Mouse (Mus musculus): Measurements from ENCODE around the gene Ephb6.

Gene Ephb6

DNA sequence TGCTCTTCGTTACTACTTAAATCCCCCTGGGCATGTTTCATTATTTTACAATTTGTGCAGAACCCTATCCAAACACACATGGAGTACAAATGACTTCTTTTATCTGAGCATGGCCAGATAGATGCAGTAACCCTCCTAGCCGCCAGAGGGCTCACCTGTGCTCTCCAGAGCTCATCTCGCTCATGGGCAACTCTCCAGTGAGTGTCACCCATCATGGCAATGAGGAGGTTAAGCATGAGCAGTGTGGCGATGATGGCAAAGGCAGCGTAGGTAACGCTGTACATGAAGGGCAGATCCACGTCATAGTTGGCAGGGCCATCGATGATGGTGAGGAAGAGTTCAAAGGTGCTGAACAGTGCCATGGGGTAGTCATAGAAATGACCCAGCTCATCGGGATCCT lies 17.4 kb downstream of the Ephb6 start:
- no peak for DNase-seq (ENCODE audit: low read depth, low spot score)

DNA sequence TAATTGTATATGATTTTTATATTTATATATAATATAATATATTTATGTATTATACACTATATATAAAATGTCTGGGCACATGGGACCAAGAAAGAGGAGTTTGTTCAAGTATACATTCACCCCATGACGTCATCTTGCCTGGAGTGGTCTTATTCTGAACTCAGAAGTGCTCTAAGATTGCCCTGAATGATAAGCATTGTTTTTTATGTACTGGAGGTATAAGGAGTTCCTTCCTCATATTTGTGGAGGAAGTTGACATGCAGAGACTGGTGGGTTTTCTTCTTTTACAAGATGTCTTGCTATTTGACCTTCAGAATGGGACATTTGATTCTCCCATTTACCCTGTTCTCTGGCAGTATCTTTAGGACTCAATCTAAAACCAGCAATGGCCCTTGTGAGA lies 22.9 kb downstream of the Ephb6 start:
- DNase-seq (ENCODE audit: low read depth, low spot score): no peak

- no peak for DNase-seq (ENCODE audit: low read depth, low spot score)
Observed at GRCm38 (mm10) chr6:41630791-41631190, 25.5 kb downstream of the Ephb6 start.

GRCm38 (mm10) chr6:41631549-41631948 lies 26.3 kb downstream of the Ephb6 start:
- DNase-seq (ENCODE audit: low read depth, low spot score): no peak

DNA sequence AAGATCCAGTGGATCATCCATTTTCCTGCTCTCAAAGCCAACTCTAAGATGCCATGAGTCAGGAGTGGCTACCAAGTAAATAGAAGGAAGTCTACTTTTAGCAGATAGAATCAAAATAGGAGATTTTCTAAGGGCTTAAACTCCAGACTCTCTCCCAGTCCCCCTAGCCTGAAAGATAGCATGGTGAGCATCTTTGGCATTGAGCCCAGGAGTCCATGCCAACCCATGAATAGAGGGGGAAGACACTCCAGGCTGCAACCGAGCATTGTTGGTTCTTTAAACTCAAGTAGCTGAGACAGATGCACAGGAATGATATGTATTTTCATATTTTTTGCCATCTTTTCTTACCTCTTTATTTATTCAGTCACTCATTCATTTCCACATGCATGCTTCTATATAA lies 29.9 kb downstream of the Ephb6 start:
- DNase-seq (ENCODE audit: low read depth, low spot score): no peak

DNA sequence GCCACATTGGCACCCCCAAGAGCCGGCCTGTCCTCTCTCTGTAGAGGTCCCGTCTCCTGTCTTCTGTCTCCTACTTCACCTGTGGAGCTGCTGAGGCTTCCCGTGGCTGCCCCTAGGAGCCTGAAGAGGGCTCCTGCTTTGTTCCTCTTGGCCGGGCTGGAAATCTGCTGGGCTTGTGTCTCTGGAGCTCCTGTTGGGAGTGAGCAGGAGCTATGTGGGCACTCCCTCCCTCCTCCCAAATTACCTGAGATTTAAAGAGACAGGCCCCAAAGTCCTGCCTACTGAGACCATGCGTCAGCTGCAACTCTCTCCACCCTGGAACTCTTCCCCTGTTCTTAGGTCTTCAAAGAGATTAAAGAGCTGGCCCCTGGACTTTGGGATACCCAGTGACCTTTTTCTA lies 30.9 kb downstream of the Ephb6 start, which contains the start of gene Trpv6:
Trpv6 (minus strand) TSS at position 228 of the 400 bp plus-strand sequence.
- DNase-seq (ENCODE audit: low read depth, low spot score): no peak

GRCm38 (mm10) chr6:41637393-41637792 lies 32.1 kb downstream of the Ephb6 start:
- no peak for DNase-seq (ENCODE audit: low read depth, low spot score)

DNA sequence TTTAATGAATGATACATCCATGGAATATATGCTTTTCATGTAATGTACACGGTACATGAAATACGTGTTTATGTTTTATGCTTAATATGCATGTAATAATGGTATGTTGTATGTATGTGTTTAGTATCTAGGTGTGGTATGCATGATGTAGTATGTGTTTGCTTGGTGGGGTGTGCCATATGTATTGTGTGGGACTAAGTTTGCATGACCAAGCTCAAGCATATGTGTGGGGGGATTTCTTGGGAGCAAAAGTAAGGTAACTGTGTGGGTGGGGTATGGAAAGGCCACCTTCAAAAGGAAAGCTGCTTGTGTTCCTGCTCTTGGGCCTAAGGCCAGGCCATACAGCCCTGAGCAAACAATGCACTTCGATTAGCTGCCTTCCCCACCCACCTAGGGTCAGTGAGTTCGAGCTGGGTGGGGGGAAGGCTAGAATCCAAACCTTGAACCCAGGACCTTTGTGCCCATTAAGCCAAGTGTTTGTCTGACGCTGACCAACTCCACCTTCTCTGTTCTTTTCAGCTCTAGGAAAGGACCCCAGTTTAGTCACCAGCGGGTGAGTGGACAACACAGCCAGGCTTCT lies 32.7 kb downstream of the Ephb6 start:
- DNase-seq (ENCODE audit: low read depth, low spot score): no peak

DNA sequence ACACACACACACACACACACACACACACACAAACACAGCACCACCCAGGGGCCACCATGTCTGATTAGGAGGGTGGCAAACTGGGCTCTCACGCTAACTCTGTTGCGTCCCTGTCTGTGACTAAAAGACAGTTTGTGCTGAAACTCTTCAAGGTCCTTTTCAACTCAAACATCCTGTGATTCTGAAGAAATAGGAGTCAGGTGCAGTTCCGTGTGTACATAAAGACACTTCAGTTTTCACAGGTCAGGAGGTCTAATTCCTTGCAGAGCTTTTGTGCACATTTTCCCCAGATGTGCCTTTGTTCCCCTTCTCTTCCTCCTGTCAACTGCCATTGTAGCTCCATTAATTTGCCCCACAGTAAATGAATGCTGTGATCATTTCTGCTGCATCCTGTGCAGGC lies 35.2 kb downstream of the Ephb6 start:
- no peak for DNase-seq (ENCODE audit: low read depth, low spot score)

GRCm38 (mm10) chr6:41641173-41641866 lies 36.0 kb downstream of the Ephb6 start:
- DNase-seq (ENCODE audit: low read depth, low spot score): no peak

DNA sequence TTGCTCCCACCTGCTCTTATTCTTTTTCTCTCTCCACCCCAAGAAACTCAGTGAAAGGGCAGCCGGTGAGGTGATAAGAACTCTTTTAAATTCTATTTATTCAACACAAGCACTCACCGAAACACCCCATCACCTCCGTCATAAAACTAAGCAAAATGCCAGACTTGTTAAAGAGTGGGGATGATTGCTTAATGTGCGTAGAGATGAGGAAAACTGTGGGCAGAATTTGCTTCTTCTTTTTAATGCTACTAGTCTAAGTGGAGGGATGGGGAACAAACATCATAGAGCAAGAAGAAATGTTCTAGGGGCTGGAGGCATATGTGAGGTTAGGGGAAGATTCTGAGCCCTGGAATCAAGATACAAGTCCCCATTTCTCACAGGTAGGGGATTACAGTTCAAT lies 37.5 kb downstream of the Ephb6 start:
- DNase-seq (ENCODE audit: low read depth, low spot score): no peak

DNA sequence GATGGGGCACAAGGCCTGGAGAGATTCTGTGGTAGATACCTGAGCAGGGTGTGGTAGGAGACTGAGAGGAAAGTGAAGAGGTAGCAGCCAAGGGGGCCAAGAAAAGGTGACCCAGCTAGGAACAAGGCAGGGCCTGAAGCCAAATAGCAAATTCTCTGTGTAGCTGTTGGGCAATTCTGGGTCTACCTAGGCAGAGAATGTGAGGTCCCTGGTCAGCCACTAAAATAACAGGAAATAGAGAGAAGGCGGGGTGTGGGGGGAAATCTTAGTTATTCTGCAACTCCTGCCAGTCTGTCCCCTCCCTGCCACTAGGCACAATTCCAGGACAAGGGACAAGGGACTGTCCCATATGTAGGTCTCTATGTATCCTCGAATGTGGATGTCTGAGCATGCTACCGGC lies 37.9 kb downstream of the Ephb6 start:
- DNase-seq (ENCODE audit: low read depth, low spot score): no peak

DNA sequence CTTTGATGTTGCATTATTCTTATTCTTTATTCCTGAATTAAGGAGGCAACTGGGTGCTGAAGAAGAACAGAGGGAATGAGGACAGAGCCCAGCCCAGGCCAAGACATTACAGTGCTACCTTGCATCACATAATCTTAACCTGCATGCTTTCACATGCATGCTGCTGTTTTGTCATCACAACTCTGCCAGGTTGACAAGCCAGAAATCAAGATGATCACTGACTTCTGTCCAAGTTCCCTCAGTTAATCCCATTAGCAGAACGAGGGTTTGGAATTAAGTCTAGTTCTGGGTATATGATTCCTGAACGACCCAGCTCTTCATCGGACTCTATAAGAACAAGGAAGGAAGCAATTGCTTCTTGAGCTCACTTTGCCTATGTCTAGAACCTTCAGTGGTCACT lies 40.9 kb downstream of the Ephb6 start:
- no peak for DNase-seq (ENCODE audit: low read depth, low spot score)

DNA sequence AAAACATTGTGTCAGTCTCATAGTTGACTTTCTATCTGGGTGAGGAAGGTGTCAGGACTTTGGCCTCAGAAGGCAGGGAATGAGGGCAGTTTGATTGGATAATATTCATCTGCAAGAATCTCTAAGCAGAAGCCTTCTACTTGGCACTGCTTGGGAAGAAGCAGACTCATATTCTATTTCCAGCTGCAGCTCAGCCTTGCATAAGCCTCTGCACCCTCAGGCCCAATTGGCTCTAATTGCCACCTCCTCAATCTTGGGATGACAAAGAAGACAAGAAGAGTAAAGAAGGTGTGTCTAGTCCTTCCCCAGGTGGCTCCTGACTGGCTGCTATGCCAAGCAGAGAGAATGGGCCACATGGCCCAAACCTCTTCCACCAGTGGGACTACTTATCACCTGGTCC lies 41.4 kb downstream of the Ephb6 start:
- no peak for DNase-seq (ENCODE audit: low read depth, low spot score)

GRCm38 (mm10) chr6:41653173-41653572 lies 47.9 kb downstream of the Ephb6 start:
- DNase-seq (ENCODE audit: low read depth, low spot score): no peak

DNA sequence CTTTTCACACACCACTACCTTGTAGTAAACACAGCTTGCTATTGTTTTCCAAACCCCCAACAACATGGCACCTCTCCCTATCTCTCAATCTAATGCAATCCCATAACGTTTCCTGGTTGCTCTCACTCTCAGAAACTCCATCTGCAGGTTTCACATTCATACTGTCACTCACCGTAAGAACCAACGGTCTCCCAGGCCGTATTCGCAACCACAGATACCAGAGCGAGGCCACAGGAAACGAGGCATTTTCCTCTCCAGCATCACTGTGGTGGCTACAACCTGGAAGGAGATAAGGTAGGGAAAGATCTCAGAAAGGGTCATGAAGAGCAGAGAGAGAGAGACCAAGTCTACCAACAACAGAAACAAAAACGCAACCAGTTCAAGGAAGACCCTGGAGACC lies 49.4 kb downstream of the Ephb6 start:
- DNase-seq (ENCODE audit: low read depth, low spot score): no peak

DNA sequence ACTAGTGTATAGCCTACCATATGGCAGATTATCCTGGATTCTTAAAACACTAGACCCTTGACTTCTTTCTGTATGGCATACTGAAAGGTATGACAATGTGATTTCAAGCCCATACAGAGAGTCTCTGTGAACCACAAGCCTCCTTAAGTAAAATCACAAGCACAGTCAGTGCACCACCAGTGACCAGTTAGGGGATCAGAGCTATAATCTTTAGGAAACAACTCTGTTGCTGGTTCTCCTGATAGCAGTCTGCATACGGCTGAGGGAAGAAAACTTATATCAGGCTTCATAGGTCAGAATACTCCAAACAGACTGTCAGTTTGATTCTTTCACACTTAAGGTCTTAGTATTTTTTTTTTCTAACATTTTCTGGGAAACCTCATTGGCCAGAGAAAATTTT lies 53.2 kb downstream of the Ephb6 start:
- DNase-seq (ENCODE audit: low read depth, low spot score): no peak

DNA sequence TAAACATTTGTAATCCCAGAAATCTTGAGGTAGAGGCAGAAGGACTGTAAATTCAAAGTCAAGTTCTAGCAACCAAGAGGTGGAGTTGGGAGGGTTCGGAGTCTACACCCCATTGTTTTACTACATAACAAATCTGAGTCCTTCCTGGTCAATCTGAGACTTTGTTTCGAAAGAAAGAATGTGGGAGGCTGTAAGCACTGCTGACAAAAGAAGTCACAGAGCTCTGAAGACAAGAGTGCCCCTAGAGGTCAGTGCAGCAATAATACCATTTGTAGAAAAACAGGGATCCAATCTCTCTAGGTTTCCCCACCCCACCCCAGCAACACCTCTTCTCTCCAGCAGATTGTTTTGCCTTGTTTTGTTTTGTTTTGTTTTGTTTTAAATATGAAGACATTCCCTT lies 57.0 kb downstream of the Ephb6 start:
- no peak for DNase-seq (ENCODE audit: low read depth, low spot score)
